Mouse (Mus musculus): ENCODE results near the gene Dcps. TPM values are rescaled to one million over a fixed set of nuclear protein-coding genes. Genes with fewer than 3 reads are reported as not detected.

Gene Dcps
- polyA plus RNA-seq, 1 experiment from 2014 or later, result 73.4 TPM

- H3K9me3 ChIP-seq (replicated peaks; ENCODE audit: control insufficient read depth, low read length, poor library complexity, severe bottlenecking), result no peaks in the 10 kb centered on the region
- H3K27ac ChIP-seq (ENCODE audit: low read length), result peak within 1 kb of the TSS; percentile 56; the same call in 1 of the 2 replicates
- peak within 1 kb of the TSS; percentile 87 for H3K4me2 ChIP-seq (ENCODE audit: low read length)
- H3K9ac ChIP-seq (ENCODE audit: low read depth, low read length), result peak within 1 kb of the TSS; percentile 76
- peak; percentile 89 for ATAC-seq
- no peaks in the 10 kb centered on the region for H3K27me3 ChIP-seq (ENCODE audit: control insufficient read depth, insufficient read depth, low read depth, low read length)
- H3K4me1 ChIP-seq (ENCODE audit: control insufficient read depth, insufficient read depth, low read length), result peaks cover 8% of the 10 kb centered on the region
- H3K36me3 ChIP-seq (ENCODE audit: control insufficient read depth, insufficient read depth, low read length), result peaks cover 6% of the 10 kb centered on the region; the same call in 1 of the 2 replicates
- peak within 1 kb of the TSS; percentile 58 for H3K4me3 ChIP-seq (ENCODE audit: low read depth, low read length)
- WGBS, result 0% methylated on average over 24 of the region's 44 CpGs
Observed at GRCm38 (mm10) chr9:35199772-35200471, 24.1 kb upstream of the Dcps start, which contains the start of the genes Srpr and Tirap. Gene Srpr (plus strand): TSS chr9:35200175. Gene Tirap (minus strand): TSS chr9:35200291.

- Histone ChIP-seq H3K27me3 (ENCODE audit: control insufficient read depth, insufficient read depth, low read depth, low read length) (no peaks in the 10 kb centered on the region), H3K4me2 (ENCODE audit: low read length) (peak overlapping the region; percentile 87), H3K4me3 (ENCODE audit: low read depth, low read length) (peak overlapping the region; percentile 58), H3K36me3 (ENCODE audit: control insufficient read depth, insufficient read depth, low read length) (no peaks in the 10 kb centered on the region), H3K27ac (ENCODE audit: low read length) (peak overlapping the region; percentile 56; the same call in 1 of the 2 replicates), H3K9me3 (replicated peaks; ENCODE audit: control insufficient read depth, low read length, poor library complexity, severe bottlenecking) (no peaks in the 10 kb centered on the region), H3K9ac (ENCODE audit: low read depth, low read length) (peak overlapping the region; percentile 76), H3K4me1 (ENCODE audit: control insufficient read depth, insufficient read depth, low read length) (peaks cover 8% of the 10 kb centered on the region)
- peak; percentile 74 for ATAC-seq
- WGBS, result 26% methylated on average over 18 of the region's 18 CpGs
Observed at GRCm38 (mm10) chr9:35198945-35199771, 23.3 kb upstream of the Dcps start.

- no peak for ATAC-seq
- no peaks in the 10 kb centered on the region for H3K9me3 ChIP-seq (replicated peaks; ENCODE audit: control insufficient read depth, low read length, poor library complexity, severe bottlenecking)
- no peaks in the 10 kb centered on the region for H3K36me3 ChIP-seq (ENCODE audit: control insufficient read depth, insufficient read depth, low read length)
- no peak overlapping the region for H3K27ac ChIP-seq (ENCODE audit: low read length)
- H3K4me3 ChIP-seq (ENCODE audit: low read depth, low read length), result no peak overlapping the region
- H3K27me3 ChIP-seq (ENCODE audit: control insufficient read depth, insufficient read depth, low read depth, low read length), result no peaks in the 10 kb centered on the region
- 66% methylated on average over 10 of the region's 10 CpGs for WGBS
- H3K4me2 ChIP-seq (ENCODE audit: low read length), result no peak overlapping the region
- H3K4me1 ChIP-seq (ENCODE audit: control insufficient read depth, insufficient read depth, low read length), result peaks cover 8% of the 10 kb centered on the region
- no peak overlapping the region for H3K9ac ChIP-seq (ENCODE audit: low read depth, low read length)
Observed at GRCm38 (mm10) chr9:35198351-35198750, 22.5 kb upstream of the Dcps start.

DNA sequence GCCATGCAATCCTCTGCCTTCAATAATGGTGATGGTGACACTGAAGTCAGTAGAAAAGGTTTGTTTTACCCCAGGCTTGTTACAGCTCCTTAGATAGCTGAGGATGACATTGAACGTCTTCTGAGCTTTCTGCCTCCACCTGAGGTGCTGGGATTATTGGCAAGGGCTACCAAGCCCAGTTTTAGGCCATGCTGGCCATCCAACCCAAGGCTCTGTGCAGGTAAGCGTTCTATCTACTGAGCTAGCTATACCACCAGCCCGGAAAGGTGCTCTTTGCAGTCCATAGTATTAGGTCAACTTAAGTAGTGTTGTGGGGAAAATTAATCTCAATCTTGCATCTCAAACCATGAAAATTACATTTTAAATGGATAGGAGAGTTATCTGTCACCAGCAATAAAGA, 21.8 kb upstream of the Dcps start:
- no peaks in the 10 kb centered on the region for H3K27me3 ChIP-seq (ENCODE audit: control insufficient read depth, insufficient read depth, low read depth, low read length)
- no peak overlapping the region for H3K27ac ChIP-seq (ENCODE audit: low read length)
- peaks cover 8% of the 10 kb centered on the region for H3K4me1 ChIP-seq (ENCODE audit: control insufficient read depth, insufficient read depth, low read length)
- no peak overlapping the region for H3K4me2 ChIP-seq (ENCODE audit: low read length)
- ATAC-seq, result no peak
- H3K36me3 ChIP-seq (ENCODE audit: control insufficient read depth, insufficient read depth, low read length), result no peaks in the 10 kb centered on the region
- H3K9me3 ChIP-seq (replicated peaks; ENCODE audit: control insufficient read depth, low read length, poor library complexity, severe bottlenecking), result no peaks in the 10 kb centered on the region
- WGBS, result 90% methylated on average over 3 of the region's 3 CpGs
- no peak overlapping the region for H3K4me3 ChIP-seq (ENCODE audit: low read depth, low read length)
- no peak overlapping the region for H3K9ac ChIP-seq (ENCODE audit: low read depth, low read length)

DNA sequence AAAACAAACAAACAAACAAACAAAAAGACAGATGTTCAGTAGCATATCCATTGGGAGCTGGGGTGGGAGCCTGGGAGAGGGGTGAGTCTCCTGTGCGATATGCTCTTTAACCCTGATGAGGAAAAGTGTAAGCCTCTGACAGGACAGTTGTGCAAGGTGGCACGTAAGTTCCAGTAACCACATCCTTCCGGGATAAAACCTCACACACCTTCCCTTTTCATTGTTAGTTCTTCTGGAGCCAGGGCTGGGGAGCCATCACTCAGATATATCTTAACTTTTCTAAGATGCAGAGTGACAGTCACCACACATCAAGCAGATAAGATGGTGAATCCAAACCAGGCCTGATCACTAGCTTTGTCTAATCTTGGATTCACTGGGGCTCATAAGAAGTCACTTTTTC, 18.2 kb upstream of the Dcps start:
- Histone ChIP-seq H3K27me3 (ENCODE audit: control insufficient read depth, insufficient read depth, low read depth, low read length) (no peaks in the 10 kb centered on the region), H3K27ac (ENCODE audit: low read length) (no peak overlapping the region), H3K4me3 (ENCODE audit: low read depth, low read length) (no peak overlapping the region), H3K9me3 (replicated peaks; ENCODE audit: control insufficient read depth, low read length, poor library complexity, severe bottlenecking) (no peaks in the 10 kb centered on the region), H3K4me1 (ENCODE audit: control insufficient read depth, insufficient read depth, low read length) (no peaks in the 10 kb centered on the region), H3K4me2 (ENCODE audit: low read length) (no peak overlapping the region), H3K36me3 (ENCODE audit: control insufficient read depth, insufficient read depth, low read length) (no peaks in the 10 kb centered on the region), H3K9ac (ENCODE audit: low read depth, low read length) (no peak overlapping the region)
- 97% methylated on average over 3 of the region's 3 CpGs for WGBS
- ATAC-seq, result no peak

- peak; percentile 44; the same call in 1 of the 2 replicates for ATAC-seq
Observed at GRCm38 (mm10) chr9:35192983-35193542, 17.2 kb upstream of the Dcps start.

GRCm38 (mm10) chr9:35188700-35189099, 12.8 kb upstream of the Dcps start:
- Histone ChIP-seq H3K4me3 (ENCODE audit: low read depth, low read length) (no peak overlapping the region), H3K27ac (ENCODE audit: low read length) (no peak overlapping the region), H3K9me3 (replicated peaks; ENCODE audit: control insufficient read depth, low read length, poor library complexity, severe bottlenecking) (no peaks in the 10 kb centered on the region), H3K4me2 (ENCODE audit: low read length) (0 out of 2 replicates have a peak overlapping the region, but pooled peaks have one; percentile 12), H3K36me3 (ENCODE audit: control insufficient read depth, insufficient read depth, low read length) (no peaks in the 10 kb centered on the region), H3K9ac (ENCODE audit: low read depth, low read length) (no peak overlapping the region), H3K4me1 (ENCODE audit: control insufficient read depth, insufficient read depth, low read length) (no peaks in the 10 kb centered on the region), H3K27me3 (ENCODE audit: control insufficient read depth, insufficient read depth, low read depth, low read length) (no peaks in the 10 kb centered on the region)
- WGBS, result 67% methylated on average over 22 of the region's 22 CpGs
- 0 out of 2 replicates have a peak, but pooled peaks have one; percentile 41 for ATAC-seq

More at GRCm38 (mm10) chr9:35192983-35193542, 17.2 kb upstream of the Dcps start:
- Histone ChIP-seq H3K4me1 (ENCODE audit: control insufficient read depth, insufficient read depth, low read length) (no peaks in the 10 kb centered on the region), H3K36me3 (ENCODE audit: control insufficient read depth, insufficient read depth, low read length) (no peaks in the 10 kb centered on the region), H3K9me3 (replicated peaks; ENCODE audit: control insufficient read depth, low read length, poor library complexity, severe bottlenecking) (no peaks in the 10 kb centered on the region), H3K4me3 (ENCODE audit: low read depth, low read length) (no peak overlapping the region), H3K4me2 (ENCODE audit: low read length) (no peak overlapping the region), H3K27me3 (ENCODE audit: control insufficient read depth, insufficient read depth, low read depth, low read length) (no peaks in the 10 kb centered on the region), H3K27ac (ENCODE audit: low read length) (no peak overlapping the region), H3K9ac (ENCODE audit: low read depth, low read length) (no peak overlapping the region; the same call in 1 of the 2 replicates)
- WGBS, result 64% methylated on average over 11 of the region's 11 CpGs

- ATAC-seq, result no peak
- Histone ChIP-seq H3K4me3 (ENCODE audit: low read depth, low read length) (no peak overlapping the region), H3K9me3 (replicated peaks; ENCODE audit: control insufficient read depth, low read length, poor library complexity, severe bottlenecking) (no peaks in the 10 kb centered on the region), H3K27ac (ENCODE audit: low read length) (no peak overlapping the region), H3K4me1 (ENCODE audit: control insufficient read depth, insufficient read depth, low read length) (no peaks in the 10 kb centered on the region), H3K36me3 (ENCODE audit: control insufficient read depth, insufficient read depth, low read length) (no peaks in the 10 kb centered on the region), H3K9ac (ENCODE audit: low read depth, low read length) (no peak overlapping the region), H3K4me2 (ENCODE audit: low read length) (no peak overlapping the region), H3K27me3 (ENCODE audit: control insufficient read depth, insufficient read depth, low read depth, low read length) (no peaks in the 10 kb centered on the region)
- WGBS, result 91% methylated on average over 10 of the region's 10 CpGs
Observed at GRCm38 (mm10) chr9:35187351-35187903, 11.6 kb upstream of the Dcps start.

Measured in midbrain, embryonic 16.5 days (tissue).